Mouse (Mus musculus) G1E (cell line): ENCODE data around the gene Adcy1. TPM values are rescaled to one million over a fixed set of nuclear protein-coding genes. Genes with fewer than 3 reads are reported as not detected.

Experiments used
- ATAC-seq: 2 replicates; pipeline ENCODE4 v1.8.0; 2016; ENCODE audit warnings: mild to moderate bottlenecking; ENCODE audit not compliant: insufficient number of reproducible peaks, poor library complexity, low FRiP score, severe bottlenecking; ENCODE audit errors: extremely low read depth
- DNase-seq: peaks from one replicate; pipeline ENCODE4 v3.0.0; 2012; ENCODE audit warnings: low spot score
- H3K27me3 ChIP-seq: 2 replicates; pipeline ENCODE4 v1.6.1; 2012; ENCODE audit warnings: mild to moderate bottlenecking, low read length, inconsistent platforms; ENCODE audit not compliant: insufficient read depth
- H3K36me3 ChIP-seq: replicated peaks from 2 replicates; pipeline ENCODE3; 2012; ENCODE audit warnings: mild to moderate bottlenecking, inconsistent platforms
- H3K4me1 ChIP-seq: 2 replicates; pipeline ENCODE4 v1.6.1; 2012; ENCODE audit warnings: low read depth, low read length, inconsistent platforms, mixed read lengths; ENCODE audit not compliant: insufficient read depth
- H3K4me3 ChIP-seq: 2 replicates; pipeline ENCODE4 v1.5.1; 2012; ENCODE audit warnings: low read depth, mild to moderate bottlenecking, inconsistent platforms, low read length, moderate library complexity, mixed read lengths
- H3K9me3 ChIP-seq: replicated peaks from 2 replicates; pipeline ENCODE4 v1.6.1; 2012; ENCODE audit warnings: inconsistent platforms
- CTCF ChIP-seq: IDR thresholded peaks from 2 replicates; pipeline ENCODE4 v1.5.1; 2012; ENCODE audit warnings: low read depth, low read length, inconsistent platforms, mixed read lengths
- GATA1 ChIP-seq: IDR thresholded peaks from 2 replicates; pipeline ENCODE4 v1.6.1; 2012; ENCODE audit warnings: borderline replicate concordance, low read length, inconsistent platforms, mixed read lengths
- GATA2 ChIP-seq: IDR thresholded peaks from 2 replicates; pipeline ENCODE4 v1.6.1; 2012; ENCODE audit warnings: low read depth, low read length, inconsistent platforms, borderline replicate concordance
- POLR2AphosphoS5 ChIP-seq: IDR thresholded peaks from 2 replicates; pipeline ENCODE4 v1.6.1; 2012; ENCODE audit warnings: low read depth, low read length, inconsistent platforms; ENCODE audit not compliant: insufficient replicate concordance
- TAL1 ChIP-seq: conservative IDR thresholded peaks from 2 replicates; pipeline ENCODE4 v1.6.1; 2012; ENCODE audit warnings: low read depth, low read length, inconsistent platforms, mixed read lengths
- polyA plus RNA-seq: library from polyadenylated mRNA; stranded (reverse); fragments of >175 nt; gene quantifications from 2 replicates; pipeline ENCODE4 v1.2.3, GENCODE M21; 2012
- total RNA-seq, 2 experiments: library from RNA; stranded (forward) in 1 of 2; stranded (reverse) in 1 of 2; fragments of 200-1000 nt in 1 of 2; fragments of >200 nt in 1 of 2; fragmentation: Nextera tagmentation in 1 of 2; gene quantifications; 2 replicates each; pipeline ENCODE4 v1.2.3; 2014 to 2017

Adcy1 gene
- total and polyA plus RNA-seq, 3 experiments: 0.16 TPM; not detected in 2

DNA sequence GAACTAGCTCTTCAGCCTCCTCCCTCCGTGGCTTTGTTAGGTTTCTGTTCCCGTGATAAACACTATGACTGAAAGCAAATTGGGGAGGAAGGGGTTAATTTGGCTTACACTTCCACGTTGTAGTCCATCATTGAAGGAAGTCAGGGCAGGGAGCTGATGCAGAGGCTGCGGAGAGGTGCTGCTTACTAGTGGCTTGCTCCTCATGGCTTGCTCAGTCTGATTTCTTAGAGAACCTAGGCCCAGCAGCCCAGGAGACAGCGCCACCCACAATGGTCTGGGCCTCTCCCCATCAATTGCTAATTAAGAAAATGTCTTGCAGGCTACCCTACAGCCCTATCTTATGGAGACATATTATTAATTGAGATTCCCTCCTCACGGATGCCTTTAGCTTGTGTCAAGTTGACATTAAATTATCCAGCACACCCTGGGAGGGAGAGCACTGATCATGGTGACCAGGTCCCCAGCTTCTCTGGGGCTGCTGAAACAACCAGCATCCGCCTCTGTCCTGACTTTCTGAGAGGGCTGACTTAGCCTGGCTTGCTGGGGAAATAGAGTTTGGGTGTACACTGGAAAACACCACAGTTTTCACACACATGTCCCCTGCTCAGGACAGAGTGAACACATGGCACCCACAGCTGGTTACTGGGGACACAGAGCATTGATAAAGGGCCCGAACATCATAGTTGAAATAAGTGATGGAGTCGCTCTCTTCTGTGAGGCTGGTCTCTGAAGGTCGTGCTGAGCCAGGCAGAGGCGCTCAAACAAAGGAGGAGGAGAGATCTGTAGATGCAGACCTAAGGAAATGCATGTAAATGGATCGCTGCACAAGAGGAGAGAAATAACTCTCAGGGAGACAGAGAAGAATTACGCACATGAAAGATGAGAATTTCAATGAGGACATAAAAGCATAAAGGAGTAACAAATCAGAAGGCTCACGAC is 39.2 kb downstream of the Adcy1 start:
- no peak for TF ChIP-seq TAL1
- TF ChIP-seq POLR2AphosphoS5: no peak
- no peak for TF ChIP-seq GATA2
- no peak for TF ChIP-seq GATA1
- no peak for TF ChIP-seq CTCF
- Histone ChIP-seq H3K4me1 (no peaks in the 10 kb centered on the region), H3K4me3 (no peak overlapping the region), H3K9me3 (peaks cover 20% of the 10 kb centered on the region), H3K27me3 (no peaks in the 10 kb centered on the region; the same call in 1 of the 2 replicates), H3K36me3 (no peaks in the 10 kb centered on the region)
- no peak for ATAC-seq
- DNase-seq: no peak

DNA sequence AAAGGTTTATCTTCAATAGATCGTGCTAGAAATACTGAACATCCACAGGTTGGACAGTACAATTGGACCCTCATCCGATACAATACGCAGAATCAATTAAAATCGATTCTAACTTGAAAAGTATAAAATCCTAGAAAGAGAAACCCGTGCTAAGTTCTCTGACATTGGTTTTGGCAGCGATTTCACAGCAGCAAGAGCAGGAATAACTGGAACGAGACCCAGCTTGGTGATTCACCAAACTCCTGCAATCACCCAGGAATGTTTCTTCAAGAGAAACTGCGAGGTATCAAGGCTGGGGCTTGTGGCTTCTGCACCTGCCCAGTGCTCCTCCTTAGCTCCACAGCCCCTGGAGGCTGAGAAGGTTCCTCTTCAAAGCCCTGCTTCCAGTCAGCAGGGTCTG is 42.0 kb downstream of the Adcy1 start:
- TF ChIP-seq CTCF (no peak), TAL1 (no peak), GATA1 (no peak), POLR2AphosphoS5 (no peak), GATA2 (no peak)
- no peaks in the 10 kb centered on the region; the same call in 1 of the 2 replicates for H3K27me3 ChIP-seq
- ATAC-seq: no peak

DNA sequence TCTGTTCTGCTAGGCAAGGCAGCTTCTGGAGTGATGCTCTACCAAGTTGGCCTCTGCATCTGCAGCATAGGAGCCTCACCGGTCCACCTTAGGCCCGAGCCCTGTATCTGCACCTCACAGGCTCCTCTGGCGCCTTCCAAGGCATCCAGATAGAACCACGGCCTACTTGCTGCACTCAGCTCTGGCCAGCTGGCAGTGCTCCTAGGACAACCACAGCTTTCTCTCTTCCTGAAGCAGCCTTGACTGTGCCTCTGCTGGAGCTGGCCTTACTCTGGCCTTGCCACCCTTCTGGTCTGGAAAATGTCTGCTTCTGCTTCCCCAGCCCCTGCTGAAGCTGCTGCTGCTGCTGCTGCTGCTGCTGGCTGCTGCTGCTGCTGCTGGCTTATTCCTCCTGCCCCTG is 45.8 kb downstream of the Adcy1 start:
- Histone ChIP-seq H3K4me3 (no peak overlapping the region), H3K4me1 (no peaks in the 10 kb centered on the region), H3K36me3 (no peaks in the 10 kb centered on the region), H3K9me3 (peaks cover 5% of the 10 kb centered on the region; the same call in 1 of the 2 replicates), H3K27me3 (no peaks in the 10 kb centered on the region)
- ATAC-seq (no peak), DNase-seq (no peak)
- TF ChIP-seq GATA1: no peak
- no peak for TF ChIP-seq POLR2AphosphoS5
- no peak for TF ChIP-seq CTCF
- no peak for TF ChIP-seq GATA2
- no peak for TF ChIP-seq TAL1

More for the DNA sequence above, 42.0 kb downstream of the Adcy1 start:
- Histone ChIP-seq H3K4me3 (no peak overlapping the region), H3K9me3 (peaks cover 8% of the 10 kb centered on the region), H3K36me3 (no peaks in the 10 kb centered on the region), H3K4me1 (no peaks in the 10 kb centered on the region)
- DNase-seq: no peak

DNA sequence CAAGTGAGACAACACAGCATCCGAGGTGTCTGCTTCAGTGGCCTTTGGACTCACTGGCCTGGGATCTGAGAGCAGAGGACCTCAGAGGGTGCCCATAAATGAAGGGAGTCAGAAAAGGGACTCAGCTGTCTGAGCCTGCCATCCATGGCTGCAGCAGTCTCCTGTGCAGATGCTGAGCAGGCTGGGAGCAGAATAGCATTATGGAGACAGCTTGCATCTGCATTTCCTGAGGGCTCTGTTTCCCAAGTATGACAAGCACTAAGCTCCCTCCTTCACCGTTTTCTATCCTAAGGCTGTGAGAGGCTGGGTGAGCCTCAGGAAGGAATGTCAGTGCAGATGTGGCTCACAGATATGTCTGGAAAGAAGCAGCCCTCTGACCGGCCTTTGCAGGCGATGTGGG is 49.8 kb downstream of the Adcy1 start:
- H3K36me3 ChIP-seq: no peaks in the 10 kb centered on the region
- no peak overlapping the region for H3K4me3 ChIP-seq
- no peak for ATAC-seq
- no peak for DNase-seq
- peaks cover 5% of the 10 kb centered on the region; the same call in 1 of the 2 replicates for H3K9me3 ChIP-seq
- no peaks in the 10 kb centered on the region for H3K4me1 ChIP-seq
- TF ChIP-seq GATA2 (no peak), CTCF (no peak), GATA1 (no peak), POLR2AphosphoS5 (no peak), TAL1 (no peak)
- H3K27me3 ChIP-seq: no peaks in the 10 kb centered on the region

- H3K36me3 ChIP-seq: no peaks in the 10 kb centered on the region
- no peaks in the 10 kb centered on the region for H3K27me3 ChIP-seq
- no peak overlapping the region for H3K4me3 ChIP-seq
- ATAC-seq (no peak), DNase-seq (no peak)
- no peak for TF ChIP-seq CTCF
- TF ChIP-seq TAL1: no peak
- no peak for TF ChIP-seq GATA1
- no peaks in the 10 kb centered on the region for H3K4me1 ChIP-seq
- H3K9me3 ChIP-seq: peaks cover 5% of the 10 kb centered on the region; the same call in 1 of the 2 replicates
Measured at GRCm38 (mm10) chr11:7113687-7114086, 50.4 kb downstream of the Adcy1 start.

DNA sequence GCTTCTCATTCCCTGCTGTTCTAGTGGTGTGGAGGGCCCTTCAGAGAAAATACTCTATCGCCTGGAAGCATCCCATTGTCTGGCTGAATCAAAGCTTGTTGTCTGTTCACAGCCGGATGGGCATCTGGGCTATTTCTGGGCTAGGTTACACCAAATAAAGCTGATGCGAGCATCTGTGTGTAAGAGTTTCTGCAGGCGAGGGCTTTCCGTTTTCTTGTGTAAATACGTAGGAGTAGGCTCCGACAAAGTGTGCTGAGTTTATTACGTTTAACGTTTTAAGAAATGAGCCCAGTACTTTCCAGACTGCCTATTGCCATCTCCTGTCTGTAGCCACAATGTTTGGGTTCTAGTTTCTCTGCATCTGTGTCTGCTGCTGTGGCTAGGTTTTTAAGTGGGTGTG is 51.0 kb downstream of the Adcy1 start:
- no peaks in the 10 kb centered on the region for H3K27me3 ChIP-seq
- H3K4me1 ChIP-seq: no peaks in the 10 kb centered on the region

More for the DNA sequence above, 51.0 kb downstream of the Adcy1 start:
- Histone ChIP-seq H3K4me3 (no peak overlapping the region), H3K9me3 (peaks cover under 1% of the 10 kb centered on the region; the same call in 1 of the 2 replicates), H3K36me3 (no peaks in the 10 kb centered on the region)
- ATAC-seq: no peak
- no peak for TF ChIP-seq CTCF
- TF ChIP-seq GATA2: no peak
- TF ChIP-seq POLR2AphosphoS5: no peak
- no peak for DNase-seq
